Mouse (Mus musculus): ENCODE data around the gene Aadacl3. TPM values are rescaled to one million over a fixed set of nuclear protein-coding genes. Genes with fewer than 3 reads are reported as not detected.

Gene Aadacl3
- polyA plus RNA-seq (2014; fragmentation: Illumina TruSeq; extraction: RNeasy Lipid Tissue Mini Kit (QIAGEN cat#74804); ENCODE audit: low replicate concordance): not detected

DNA sequence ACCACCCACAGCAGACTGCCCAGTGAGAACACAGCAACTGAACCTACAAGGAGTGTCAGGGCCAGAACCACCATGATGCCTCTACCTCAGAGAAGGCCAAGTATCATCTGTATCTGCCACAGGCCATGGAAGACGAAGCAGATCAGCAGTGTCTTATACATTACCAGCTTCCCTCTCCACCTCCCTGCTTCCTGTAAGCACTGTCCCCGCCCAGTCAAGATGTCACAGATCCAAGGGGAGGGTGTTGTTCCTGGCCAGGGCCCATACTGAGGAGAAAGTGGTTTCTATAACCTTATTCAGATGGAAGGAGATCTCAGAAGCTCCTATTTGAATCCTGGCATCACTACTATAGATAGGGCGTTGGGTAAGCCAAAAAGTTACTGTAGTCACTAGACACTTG lies at the start of gene Aadacl3:
Gene Aadacl3, minus strand, starts transcription at position 101 of the 400 bp plus-strand sequence.

GRCm38 (mm10) chr4:144453217-144453616 lies 10.3 kb downstream of the Aadacl3 start, which contains the start of gene Gm9944:
Gene Gm9944, minus strand, starts transcription at chr4:144453317.

DNA sequence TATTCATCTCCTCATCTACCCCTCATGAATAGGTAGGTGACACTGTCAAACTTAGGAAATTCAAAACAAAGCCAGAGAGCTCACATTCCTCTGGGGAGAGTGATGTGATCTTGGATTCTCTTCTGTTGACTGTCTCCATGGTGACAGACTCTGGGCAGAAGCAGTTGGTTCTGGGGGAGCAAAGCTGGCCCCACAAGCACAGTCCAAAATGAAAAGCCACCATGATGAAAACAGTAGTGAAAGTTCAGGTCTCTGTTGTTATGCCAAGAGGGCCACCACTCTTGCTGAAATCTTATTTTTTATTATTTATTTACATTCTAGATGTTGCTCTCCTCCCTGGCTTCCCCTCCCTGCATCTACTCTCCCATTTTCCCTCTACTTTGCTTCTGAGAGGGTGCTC lies 24.9 kb downstream of the Aadacl3 start, which contains the start of gene 1700012P22Rik:
Gene 1700012P22Rik, minus strand, starts transcription at position 101 of the 400 bp plus-strand sequence.

DNA sequence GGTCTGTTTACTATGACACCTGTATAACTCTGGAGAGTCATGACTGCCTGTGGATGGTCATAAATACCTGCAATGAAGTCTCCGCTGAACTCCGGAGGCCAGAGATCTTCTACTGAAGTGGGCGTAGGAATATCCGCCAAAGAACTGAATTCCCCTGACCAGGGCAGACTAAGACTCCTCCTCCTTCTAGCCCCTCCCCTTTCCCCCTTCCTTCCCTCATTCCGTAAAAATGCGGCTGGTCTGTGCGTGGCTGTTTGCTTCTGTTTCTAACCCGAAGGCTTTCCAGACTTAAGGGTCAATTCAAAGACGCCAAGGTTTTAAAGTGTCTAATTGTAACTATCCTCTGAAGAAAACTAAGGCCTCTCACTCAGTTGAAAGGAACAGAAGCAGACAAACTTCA lies 55.3 kb downstream of the Aadacl3 start, which contains the start of gene Pramef12:
Gene Pramef12, minus strand, starts transcription at position 175 of the 400 bp plus-strand sequence.

Other genes starting within 250 kb of the Aadacl3 start
- gene Pramel5, start 183.3 kb downstream of the Aadacl3 start, polyA plus RNA-seq (2014; fragmentation: Illumina TruSeq; extraction: RNeasy Lipid Tissue Mini Kit (QIAGEN cat#74804); ENCODE audit: low replicate concordance): 0.59 TPM
- not detected for gene Gm13128, start 133.5 kb downstream of the Aadacl3 start, polyA plus RNA-seq (2014; fragmentation: Illumina TruSeq; extraction: RNeasy Lipid Tissue Mini Kit (QIAGEN cat#74804); ENCODE audit: low replicate concordance)
- not detected for gene Gm13119, start 105.8 kb downstream of the Aadacl3 start, polyA plus RNA-seq (2014; fragmentation: Illumina TruSeq; extraction: RNeasy Lipid Tissue Mini Kit (QIAGEN cat#74804); ENCODE audit: low replicate concordance)
- not detected for gene Pramef20, start 85.8 kb downstream of the Aadacl3 start, polyA plus RNA-seq (2014; fragmentation: Illumina TruSeq; extraction: RNeasy Lipid Tissue Mini Kit (QIAGEN cat#74804); ENCODE audit: low replicate concordance)
- gene Pramef12, start 55.3 kb downstream of the Aadacl3 start, polyA plus RNA-seq (2014; fragmentation: Illumina TruSeq; extraction: RNeasy Lipid Tissue Mini Kit (QIAGEN cat#74804); ENCODE audit: low replicate concordance): not detected
- gene 1700012P22Rik, start 25.0 kb downstream of the Aadacl3 start, polyA plus RNA-seq (2014; fragmentation: Illumina TruSeq; extraction: RNeasy Lipid Tissue Mini Kit (QIAGEN cat#74804); ENCODE audit: low replicate concordance): not detected
- gene Gm9944, start 10.4 kb downstream of the Aadacl3 start, polyA plus RNA-seq (2014; fragmentation: Illumina TruSeq; extraction: RNeasy Lipid Tissue Mini Kit (QIAGEN cat#74804); ENCODE audit: low replicate concordance): not detected
- not detected for gene 9430007A20Rik, start 56.1 kb upstream of the Aadacl3 start, polyA plus RNA-seq (2014; fragmentation: Illumina TruSeq; extraction: RNeasy Lipid Tissue Mini Kit (QIAGEN cat#74804); ENCODE audit: low replicate concordance)
- not detected for gene Gm13124, start 101.4 kb upstream of the Aadacl3 start, polyA plus RNA-seq (2014; fragmentation: Illumina TruSeq; extraction: RNeasy Lipid Tissue Mini Kit (QIAGEN cat#74804); ENCODE audit: low replicate concordance)
- gene Aadacl4, start 150.0 kb upstream of the Aadacl3 start, polyA plus RNA-seq (2014; fragmentation: Illumina TruSeq; extraction: RNeasy Lipid Tissue Mini Kit (QIAGEN cat#74804); ENCODE audit: low replicate concordance): not detected
- gene Gm436, start 222.6 kb upstream of the Aadacl3 start, polyA plus RNA-seq (2014; fragmentation: Illumina TruSeq; extraction: RNeasy Lipid Tissue Mini Kit (QIAGEN cat#74804); ENCODE audit: low replicate concordance): not detected